Comparison of ENCODE assay signal across 8 mouse cellular contexts in the genomic region with DNA sequence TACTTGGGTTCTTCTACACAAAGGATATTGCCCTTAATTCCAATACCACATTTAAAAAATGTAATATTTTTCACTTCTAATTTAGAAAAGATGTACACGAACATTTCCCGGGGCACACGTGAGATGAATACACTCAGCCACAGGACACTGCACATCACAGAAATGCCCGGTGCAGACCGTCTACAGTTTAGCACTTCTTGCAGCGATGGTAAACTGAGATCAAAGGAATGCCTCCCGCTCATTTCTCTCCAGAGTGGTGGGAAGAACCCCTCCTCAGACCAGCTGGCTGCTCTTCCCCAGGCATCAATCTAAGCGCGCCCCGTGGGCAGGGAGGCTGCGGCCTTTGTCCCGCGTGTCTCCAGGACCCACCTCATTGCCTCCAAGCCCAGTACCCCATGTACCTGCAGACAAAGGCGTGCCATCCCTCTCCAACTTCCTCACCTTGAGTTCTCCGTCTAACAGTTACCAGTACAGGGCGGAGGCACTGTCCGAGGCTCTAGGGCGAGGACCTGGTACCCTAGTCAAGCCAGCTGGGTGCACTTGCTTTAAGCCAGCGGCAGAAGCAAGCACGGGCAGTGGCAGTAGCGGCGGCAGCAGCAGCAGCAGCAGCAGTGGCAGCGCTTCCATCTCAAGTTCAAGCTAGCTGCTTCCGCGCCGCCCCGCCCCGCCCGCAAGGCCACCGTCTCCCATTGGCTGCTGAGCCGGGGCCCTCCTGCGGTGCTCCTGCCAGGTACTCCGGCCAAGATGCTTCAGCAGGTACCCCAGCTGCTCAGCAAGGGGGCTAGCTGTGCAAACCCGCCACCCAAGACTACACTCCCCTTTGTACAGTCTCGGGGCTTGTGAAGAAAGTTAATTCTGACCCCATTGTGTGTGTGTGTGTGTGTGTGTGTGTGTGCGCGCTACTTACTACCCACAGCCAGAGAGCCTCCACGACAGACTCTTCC.
A peak's percentile ranks its signal among the peaks of the same experiment; 100 is the strongest.
DNase-seq lines count a peak whose midpoint lies in the region; ATAC-seq lines count a peak whose summit lies in the region.

No protein-coding gene starts in this region.

- H3K4me3 ChIP-seq in embryonic facial prominence, embryonic 14.5 days (ENCODE audit: low read depth, low read length): peak overlapping the region; percentile 40
- H3K4me3 ChIP-seq in heart, embryonic 16.5 days (ENCODE audit: low read length): peak overlapping the region; percentile 60
- peak overlapping the region; percentile 46 for H3K4me3 ChIP-seq in kidney, embryonic 16.5 days (ENCODE audit: low read length)

- H3K4me1 ChIP-seq in embryonic facial prominence, embryonic 14.5 days (ENCODE audit: control insufficient read depth, insufficient read depth, low read length): peaks cover 13% of the 10 kb centered on the region
- peaks cover 11% of the 10 kb centered on the region for H3K4me1 ChIP-seq in heart, embryonic 16.5 days (ENCODE audit: control insufficient read depth, insufficient read depth, low read length)
- peaks cover 16% of the 10 kb centered on the region for H3K4me1 ChIP-seq in kidney, embryonic 16.5 days (ENCODE audit: insufficient read depth, low read length)

- peak overlapping the region; percentile 57 for H3K9ac ChIP-seq in embryonic facial prominence, embryonic 14.5 days (ENCODE audit: low read depth, low read length)
- H3K9ac ChIP-seq in heart, embryonic 16.5 days (ENCODE audit: low read length): peak overlapping the region; percentile 73
- peak overlapping the region; percentile 53 for H3K9ac ChIP-seq in kidney, embryonic 16.5 days (replicated peaks; ENCODE audit: low read length)

- peak; percentile 73 for ATAC-seq in CD4-positive, CD25-positive, alpha-beta regulatory T cell, adult 4 months
- ATAC-seq in embryonic facial prominence, embryonic 14.5 days (ENCODE audit: low read depth): peak; percentile 90
- ATAC-seq in heart, embryonic 16.5 days (replicated peaks; ENCODE audit: extremely low read depth, insufficient read depth, low FRiP score): peak; percentile 80
- peak; percentile 85 for ATAC-seq in kidney, embryonic 16.5 days (ENCODE audit: low FRiP score, low TSS enrichment)

- peak; percentile 66 for DNase-seq in adrenal gland, postnatal 25 days
- peak; percentile 70 for DNase-seq in embryonic facial prominence, embryonic 14.5 days (ENCODE audit: low spot score)
- peak; percentile 47 for DNase-seq in lung, postnatal 25 days (ENCODE audit: low spot score)
- DNase-seq in skeletal muscle tissue, adult 2 months (ENCODE audit: low read depth, low spot score): peak; percentile 29
- no peak for DNase-seq in layer of hippocampus, postnatal 25 days (ENCODE audit: extremely low spot score in 1 of 2, low spot score in 1 of 2)

- peak overlapping the region; percentile 82 for H3K4me2 ChIP-seq in embryonic facial prominence, embryonic 14.5 days (ENCODE audit: low read depth, low read length)
- peak overlapping the region; percentile 82 for H3K4me2 ChIP-seq in heart, embryonic 16.5 days (ENCODE audit: low read depth, low read length)
- peak overlapping the region; percentile 78 for H3K4me2 ChIP-seq in kidney, embryonic 16.5 days (replicated peaks; ENCODE audit: low read depth, low read length)

- no peaks in the 10 kb centered on the region for H3K9me3 ChIP-seq in embryonic facial prominence, embryonic 14.5 days (ENCODE audit: control insufficient read depth, low read length)
- no peaks in the 10 kb centered on the region for H3K9me3 ChIP-seq in heart, embryonic 16.5 days (replicated peaks; ENCODE audit: control insufficient read depth, low read length)
- H3K9me3 ChIP-seq in kidney, embryonic 16.5 days (ENCODE audit: low read length): no peaks in the 10 kb centered on the region

- WGBS in embryonic facial prominence, embryonic 14.5 days: 4% methylated on average over 36 of the region's 38 CpGs
- WGBS in heart, embryonic 16.5 days: 7% methylated on average over 38 of the region's 38 CpGs
- WGBS in kidney, embryonic 16.5 days: 5% methylated on average over 37 of the region's 38 CpGs

- no peaks in the 10 kb centered on the region for H3K36me3 ChIP-seq in embryonic facial prominence, embryonic 14.5 days (ENCODE audit: control insufficient read depth, insufficient read depth, low read length)
- H3K36me3 ChIP-seq in heart, embryonic 16.5 days (ENCODE audit: control insufficient read depth, insufficient read depth): no peaks in the 10 kb centered on the region
- no peaks in the 10 kb centered on the region for H3K36me3 ChIP-seq in kidney, embryonic 16.5 days (ENCODE audit: insufficient read depth, low read length)

- no peaks in the 10 kb centered on the region for H3K27me3 ChIP-seq in embryonic facial prominence, embryonic 14.5 days (replicated peaks; ENCODE audit: control insufficient read depth, insufficient read depth, low read length)
- H3K27me3 ChIP-seq in heart, embryonic 16.5 days (ENCODE audit: control insufficient read depth, insufficient read depth, low read length): no peaks in the 10 kb centered on the region
- H3K27me3 ChIP-seq in kidney, embryonic 16.5 days (ENCODE audit: insufficient read depth, low read length): no peaks in the 10 kb centered on the region

- H3K27ac ChIP-seq in embryonic facial prominence, embryonic 14.5 days (replicated peaks; ENCODE audit: low read depth, low read length): no peak overlapping the region
- H3K27ac ChIP-seq in heart, embryonic 16.5 days (ENCODE audit: low read length): peak overlapping the region; percentile 79
- H3K27ac ChIP-seq in kidney, embryonic 16.5 days (ENCODE audit: low read length): no peak overlapping the region

Comparison
In these comparisons a context has a peak if more than half of its experiments do, and no peak if none do; other contexts are left out.
1. DNase-seq: peak in adrenal gland, postnatal 25 days (single experiment), embryonic facial prominence, embryonic 14.5 days (single experiment), lung, postnatal 25 days (single experiment) and skeletal muscle tissue, adult 2 months (single experiment); none in layer of hippocampus, postnatal 25 days (0 of 2).
2. Peak in every context shown above with its lines, with median percentiles within 50 percentile points of each other: ATAC-seq, H3K4me2 ChIP-seq, H3K4me3 ChIP-seq and H3K9ac ChIP-seq.